Comparison of ENCODE assay signal across 11 mouse cellular contexts in the genomic region with DNA sequence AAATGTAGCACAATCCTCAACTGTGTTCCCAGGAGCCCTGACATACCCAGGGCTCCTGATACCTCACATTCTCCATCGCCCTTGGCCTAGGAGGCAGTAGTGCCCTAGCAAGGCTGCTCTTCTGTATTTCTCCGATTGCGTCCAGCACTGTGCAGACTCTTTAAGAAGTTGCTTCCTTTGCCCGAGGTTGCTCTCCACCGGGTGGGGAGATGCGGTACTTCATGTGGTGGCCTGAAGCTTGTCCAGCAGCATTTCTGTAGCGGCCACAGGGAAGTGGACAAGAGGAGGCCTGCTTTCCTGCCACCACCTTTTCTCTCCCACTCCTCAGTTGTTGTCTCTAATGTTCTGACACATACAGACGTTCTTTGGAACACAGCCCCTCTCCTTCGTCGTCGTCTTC. TPM values are rescaled to one million over a fixed set of nuclear protein-coding genes. Genes with fewer than 3 reads are reported as not detected.
DNase-seq lines count a peak whose midpoint lies in the region.
"Had no signal": no experiment of that assay in that cellular context is flagged by ENCODE, and none has a peak within 500 bp of the region (broad histone marks: within the 10 kb centered on the region; RNA-seq: fewer than 3 reads in every experiment).

No protein-coding gene starts in this region.

- peak; percentile 43 for DNase-seq in cerebellum, adult 8-10 months
- no peak for DNase-seq in cerebellum, postnatal 4 days (ENCODE audit: low spot score in 2 of 2)
- DNase-seq in kidney, postnatal 10 days = peak; percentile 13
- DNase-seq in kidney, postnatal 36 days = no peak
- DNase-seq in NIH3T3 (ENCODE audit: low read depth) = peak; percentile 29
- peak; percentile 55 to 63 for DNase-seq in cerebellum, postnatal 25 days
- no peak for DNase-seq in thymus, postnatal 0 days (ENCODE audit: low spot score)
- DNase-seq: adrenal gland, postnatal 36 days; heart, postnatal 10 days; kidney, adult 9 months; thymus, postnatal 25 days had no signal

RNA-seq across cellular contexts. Expression of a gene that starts 30.2 kb away (rescaled TPM):
- 23.7 and 23.8 TPM in 2 replicates for polyA plus RNA-seq in thymus, postnatal 0 days (2015; fragmentation: Nextera tagmentation; extraction: Ambion mirVana)

RNA-seq across cellular contexts. Expression of a gene that starts 40.0 kb away (rescaled TPM):
- polyA plus RNA-seq in thymus, postnatal 0 days (2015; fragmentation: Nextera tagmentation; extraction: Ambion mirVana) = 0.30 and 0.35 TPM in 2 replicates

RNA-seq across cellular contexts. Expression of a gene that starts 56.9 kb away (rescaled TPM):
- polyA plus RNA-seq in thymus, postnatal 0 days (2015; fragmentation: Nextera tagmentation; extraction: Ambion mirVana) = 2.4 and 3.8 TPM in 2 replicates

Comparison
In these comparisons a context has a peak if more than half of its experiments do, and no peak if none do; other contexts are left out.
1. DNase-seq: peak in cerebellum, adult 8-10 months (single experiment), kidney, postnatal 10 days (single experiment), NIH3T3 (single experiment) and cerebellum, postnatal 25 days (2 of 2); none in cerebellum, postnatal 4 days (0 of 2), kidney, postnatal 36 days (0 of 2) and thymus, postnatal 0 days (single experiment).